Mouse (Mus musculus) v-Abl transformed pro-B cells (cell line): ENCODE results near the gene Jagn1.

Source experiments
- in situ Hi-C, 2 experiments: fragments of 400-800 bp; cut with MboI; formaldehyde crosslinking; loops; one replicate each; pipeline ENCODE4 v1.15.1; 2025; ENCODE audit not compliant: unreplicated experiment in 2 of 2

The Jagn1 gene

DNA sequence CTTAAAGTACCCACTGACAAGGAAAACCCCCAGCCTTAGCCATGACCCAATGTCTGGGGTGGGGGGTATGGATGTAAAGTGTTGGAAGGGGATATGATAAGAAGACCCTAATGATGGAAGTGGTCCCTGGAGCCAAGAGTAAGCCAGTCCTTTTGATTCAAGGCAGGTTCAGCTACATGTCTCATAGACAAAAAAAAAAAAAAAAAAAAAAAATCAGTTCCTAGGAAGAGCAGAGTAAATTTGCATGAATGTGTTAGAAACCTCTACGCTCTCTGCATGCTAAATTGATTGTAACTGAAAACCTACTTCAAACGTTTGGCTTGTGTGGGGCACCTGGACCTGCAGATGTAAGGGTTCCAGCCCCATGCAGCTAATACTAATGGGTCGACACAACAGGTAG is 10.6 kb upstream of the Jagn1 start:
- in situ Hi-C loops, result loop anchor here in 1 of 2 experiments (25.0 kb wide), 1 partner anchor 630 kb away; no protein-coding TSS in a partner anchor

DNA sequence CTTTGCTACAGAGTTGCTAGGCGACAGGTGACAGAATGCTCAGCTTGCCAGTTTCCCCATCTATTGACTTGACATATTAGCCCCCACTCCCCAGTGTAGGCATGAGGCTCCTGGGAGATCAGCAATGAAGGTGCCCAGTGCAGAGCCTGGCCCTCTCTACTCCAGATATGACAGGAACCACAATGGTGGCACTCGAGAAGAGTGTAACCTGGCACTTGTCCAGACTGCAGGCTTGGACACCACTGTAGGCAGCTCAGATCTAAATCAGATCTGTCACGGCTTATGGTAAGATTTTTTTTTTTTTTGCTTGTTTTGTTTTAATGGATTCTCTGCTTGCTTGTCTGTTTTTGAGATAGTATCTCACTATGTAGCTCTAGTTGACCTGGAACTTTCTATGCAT is 8.7 kb upstream of the Jagn1 start:
- in situ Hi-C loops, result loop anchor here in 1 of 2 experiments (25.0 kb wide), 1 partner anchor 629 kb away; no protein-coding TSS in a partner anchor

DNA sequence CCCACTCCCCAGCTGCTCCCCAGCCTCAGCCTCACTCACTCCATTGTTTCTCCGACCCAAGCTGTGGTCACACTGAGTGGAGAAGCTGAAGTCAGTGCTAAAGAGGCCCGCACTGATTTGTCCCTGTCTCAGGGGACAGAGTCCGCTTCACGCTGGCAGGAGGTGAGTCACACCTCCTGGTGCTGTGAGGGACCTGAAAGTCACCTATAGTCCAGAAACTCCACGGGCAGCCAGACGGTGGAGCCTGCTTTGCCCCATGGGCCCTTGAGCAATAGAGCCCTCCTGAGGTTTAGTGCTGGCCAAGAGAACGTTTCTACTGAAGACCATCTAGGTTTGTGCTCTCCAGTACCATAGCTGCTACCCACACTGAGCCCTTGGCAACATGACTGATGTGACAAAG is 7.7 kb upstream of the Jagn1 start:
- in situ Hi-C loops, result loop anchor here in 1 of 2 experiments (25.0 kb wide), 1 partner anchor 628 kb away; no protein-coding TSS in a partner anchor

DNA sequence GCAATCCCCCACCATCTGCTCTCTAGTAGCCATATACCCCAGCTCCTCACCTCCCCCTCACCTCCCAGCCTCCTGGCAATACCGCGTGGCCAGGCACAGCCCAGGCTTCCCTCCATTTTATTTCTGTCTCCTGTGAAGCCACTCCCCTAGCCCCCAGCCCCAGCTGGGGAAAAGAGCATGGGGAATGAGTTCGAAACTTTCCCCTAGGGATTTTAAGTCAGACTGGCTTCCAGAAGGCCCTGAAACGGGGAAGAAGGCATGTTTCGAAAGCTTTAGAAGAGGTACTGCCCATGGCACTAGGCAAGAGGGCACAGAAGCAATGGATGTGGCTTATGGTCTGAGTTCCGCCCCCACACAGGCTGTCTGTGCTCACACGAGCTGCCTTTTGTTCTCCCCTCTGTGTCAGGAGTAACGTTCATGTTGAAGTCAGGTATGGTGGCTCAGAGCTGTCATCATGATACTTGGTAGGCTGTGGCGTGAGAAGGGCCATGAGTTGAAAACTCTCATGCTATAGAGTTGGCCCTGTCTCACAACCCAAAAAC is 6.6 kb upstream of the Jagn1 start, which contains the start of gene Cidec:
Gene Cidec (minus strand): TSS at position 97 of the 542 bp plus-strand sequence.
- in situ Hi-C loops, result loop anchor here in 1 of 2 experiments (25.0 kb wide), 1 partner anchor 627 kb away; no protein-coding TSS in a partner anchor

DNA sequence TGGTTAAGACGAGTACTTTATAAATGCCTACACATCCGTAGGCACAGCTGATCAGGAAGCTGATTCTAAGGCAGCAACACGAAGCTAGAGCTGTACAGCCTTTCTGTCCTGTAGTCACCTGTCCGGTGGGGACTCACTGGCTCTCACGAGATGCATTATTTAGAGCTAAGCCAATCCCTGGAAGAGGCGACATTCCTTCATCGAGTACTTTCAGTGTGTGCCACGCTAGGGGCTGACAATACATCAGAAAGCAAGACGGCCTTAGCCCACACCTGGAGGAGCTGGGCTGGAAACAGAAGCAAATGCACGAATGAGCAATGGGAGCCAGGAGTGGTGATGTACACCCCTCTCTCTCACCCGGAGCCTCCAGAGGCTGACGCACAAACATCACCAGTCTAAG is 5.2 kb upstream of the Jagn1 start:
- in situ Hi-C loops, result loop anchor here in 1 of 2 experiments (25.0 kb wide), 1 partner anchor 625 kb away; no protein-coding TSS in a partner anchor

DNA sequence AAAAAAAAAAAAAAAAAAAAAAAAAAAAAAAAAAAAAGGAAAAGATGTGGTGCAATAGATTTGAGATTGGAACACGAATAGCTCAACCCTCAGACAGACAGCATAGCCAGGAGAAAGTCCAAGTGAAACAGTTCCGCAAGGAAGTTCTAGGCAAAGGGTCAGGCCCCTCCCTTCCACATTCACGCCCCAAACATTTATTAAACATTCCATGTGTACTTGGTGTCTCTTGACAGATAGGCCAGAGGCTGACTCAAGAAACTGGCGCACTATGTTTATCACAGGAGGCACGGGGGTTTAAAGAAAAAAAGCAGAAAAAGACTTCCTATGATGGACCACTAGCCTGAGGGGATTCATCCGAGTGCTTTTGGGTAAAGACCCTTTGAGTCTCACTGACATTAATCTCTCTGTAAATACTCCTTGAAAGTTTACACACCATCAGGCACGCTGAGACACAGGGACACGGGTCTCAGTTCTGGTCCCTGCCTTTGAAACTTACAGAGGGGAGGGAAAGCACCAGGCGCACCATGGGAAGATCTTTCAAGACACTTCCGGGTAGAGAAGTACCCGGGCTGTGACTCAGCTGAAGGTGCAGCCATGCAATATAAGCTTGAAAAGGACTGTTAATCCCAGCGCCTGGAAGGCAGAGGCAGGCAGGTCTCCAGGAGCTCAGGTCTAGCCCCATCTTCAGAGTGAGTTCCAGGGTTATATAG is 3.5 kb upstream of the Jagn1 start:
- in situ Hi-C loops, result loop anchor here in 1 of 2 experiments (25.0 kb wide), 1 partner anchor 623 kb away; no protein-coding TSS in a partner anchor

DNA sequence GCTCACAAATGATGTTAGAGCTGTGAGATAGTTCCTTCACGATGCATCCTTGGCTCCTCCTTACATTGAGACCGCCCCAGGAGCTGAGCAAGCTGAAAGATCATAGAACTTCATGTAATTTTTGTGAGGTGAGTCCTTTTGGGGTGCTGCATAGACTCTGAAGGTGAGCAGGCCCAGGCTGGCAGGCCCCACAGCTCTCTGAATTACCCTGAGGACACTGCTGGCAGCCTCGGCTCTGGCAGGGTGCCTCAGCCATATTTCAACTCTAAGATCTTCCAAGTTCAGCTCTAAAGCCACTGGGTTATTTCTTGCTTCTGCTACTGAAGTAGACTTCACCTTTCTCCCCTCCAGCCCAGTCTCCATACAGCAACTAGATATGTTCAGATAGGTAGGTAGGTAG is 1.7 kb upstream of the Jagn1 start:
- in situ Hi-C loops, result loop anchor here in 1 of 2 experiments (25.0 kb wide), 1 partner anchor 622 kb away; no protein-coding TSS in a partner anchor

DNA sequence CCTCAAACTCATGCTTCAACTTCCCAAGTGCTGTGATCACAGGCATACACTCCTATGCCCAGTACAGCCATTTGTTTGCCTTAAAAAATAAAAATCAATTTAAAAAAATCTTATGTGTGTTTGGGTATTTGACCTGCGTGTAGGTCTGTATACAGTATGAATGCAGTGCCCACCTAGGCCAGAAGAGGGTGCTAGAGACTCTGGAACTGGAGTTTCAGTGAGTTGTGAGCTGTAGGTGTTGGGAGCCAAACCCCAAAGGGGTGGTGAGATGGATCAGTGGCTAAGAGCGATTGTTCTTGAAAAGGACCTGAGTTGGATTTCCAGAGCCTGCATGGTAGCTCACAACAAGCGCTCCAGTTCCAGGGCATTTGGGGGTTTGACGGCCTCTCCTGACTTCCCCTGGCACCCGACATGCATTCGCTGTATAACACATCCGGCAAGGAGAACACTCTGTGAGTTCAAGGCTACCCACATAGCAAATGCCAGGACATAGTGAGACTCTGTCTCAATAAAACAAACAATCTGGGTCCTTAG is 1.2 kb upstream of the Jagn1 start:
- in situ Hi-C loops, result loop anchor here in 1 of 2 experiments (25.0 kb wide), 1 partner anchor 621 kb away; no protein-coding TSS in a partner anchor

DNA sequence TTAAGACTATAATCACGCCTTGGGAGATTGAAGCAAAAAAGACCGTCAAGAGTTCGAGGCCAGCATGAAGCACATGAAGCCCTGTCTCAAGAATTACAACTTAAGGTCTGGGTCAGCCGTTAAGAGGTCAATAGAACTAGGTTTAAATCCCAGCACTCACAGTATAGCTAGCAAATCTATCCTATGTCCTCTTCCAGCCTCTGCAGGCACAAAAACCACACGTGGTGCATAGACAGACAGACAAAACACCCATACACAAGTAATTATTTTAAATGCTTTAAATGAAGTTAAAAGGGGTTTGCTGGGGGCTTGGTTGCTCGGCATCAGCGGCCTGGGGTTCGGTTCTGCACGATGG is 305 bp upstream of the Jagn1 start:
- in situ Hi-C loops, result loop anchor here in 1 of 2 experiments (25.0 kb wide), 1 partner anchor 620 kb away; no protein-coding TSS in a partner anchor

DNA sequence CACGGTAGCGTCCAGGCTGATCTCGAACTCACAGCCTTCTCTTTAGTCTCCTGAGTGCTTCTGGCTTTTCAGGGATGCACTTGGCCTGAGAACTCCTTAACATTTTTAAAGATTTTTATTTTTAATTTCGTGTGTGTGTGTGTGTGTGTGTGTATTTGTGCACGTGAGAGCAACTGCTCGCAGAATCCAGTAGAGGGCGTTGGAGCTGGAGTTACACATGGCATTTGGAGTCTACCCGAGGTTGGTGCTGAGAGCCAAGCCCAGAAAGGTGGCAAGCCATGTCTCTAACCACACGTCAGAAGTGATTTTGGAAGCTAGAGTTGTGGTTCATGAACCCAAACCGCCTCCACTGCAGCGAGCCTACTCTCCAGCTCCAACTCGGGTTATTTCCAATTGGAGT is 722 bp downstream of the Jagn1 start:
- in situ Hi-C loops, result loop anchor here in 1 of 2 experiments (25.0 kb wide), 1 partner anchor 619 kb away; no protein-coding TSS in a partner anchor

DNA sequence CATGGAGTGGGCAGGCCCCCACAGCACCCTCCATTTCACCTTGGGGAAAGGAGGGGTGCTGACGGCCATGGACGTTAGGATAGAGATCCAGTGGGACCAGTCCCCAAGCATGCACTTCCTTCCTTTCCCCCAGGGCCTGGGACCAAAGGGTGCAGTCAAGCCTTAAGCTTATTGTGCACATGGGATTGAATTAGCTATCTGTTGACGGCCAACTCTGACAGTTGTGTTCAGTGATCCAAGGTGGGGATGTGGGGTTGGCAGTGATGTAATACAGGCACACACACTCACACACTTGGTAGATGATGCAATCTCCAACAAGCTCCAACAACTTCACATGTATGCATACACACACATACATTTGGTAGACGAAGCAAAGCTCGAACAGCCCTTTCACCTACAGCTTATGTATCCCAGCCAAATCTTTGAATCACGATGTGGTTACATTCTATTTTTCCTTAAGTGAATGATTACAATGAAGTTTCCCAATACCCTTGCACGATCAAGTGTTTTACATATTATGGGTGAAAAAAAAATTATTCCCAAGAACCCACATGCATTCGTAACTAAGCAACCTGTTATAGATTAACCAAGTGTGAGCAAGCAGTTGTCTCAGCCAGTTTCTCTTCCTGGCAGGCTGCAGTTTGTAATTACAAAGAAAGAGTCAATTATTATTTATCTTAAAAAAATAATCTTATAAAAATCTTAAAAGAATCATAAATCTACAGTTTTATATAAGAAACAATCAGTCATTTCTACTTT is 2.0 kb downstream of the Jagn1 start:
- in situ Hi-C loops, result loop anchor here in 1 of 2 experiments (25.0 kb wide), 1 partner anchor 618 kb away; no protein-coding TSS in a partner anchor

DNA sequence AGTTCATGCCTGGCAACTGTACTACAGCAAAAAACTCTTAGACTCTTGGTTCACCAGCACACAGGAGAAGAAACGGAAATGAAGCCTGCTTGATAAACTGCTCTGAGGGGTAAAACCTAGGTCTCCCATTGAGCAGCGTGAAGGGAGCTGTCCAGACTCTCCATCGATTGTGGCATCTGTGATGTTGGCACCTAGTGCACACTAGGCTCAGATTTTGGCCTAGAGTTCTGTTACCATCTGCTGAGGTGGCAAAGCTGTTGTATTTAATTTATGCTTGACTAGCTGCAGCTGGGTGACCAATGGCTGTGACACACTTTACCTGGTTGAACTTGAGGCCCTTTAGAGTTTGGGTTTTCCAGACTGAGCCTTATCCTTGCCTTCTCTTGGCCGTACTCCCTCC is 5.3 kb downstream of the Jagn1 start:
- in situ Hi-C loops, result loop anchor here in 1 of 2 experiments (25.0 kb wide), 1 partner anchor 615 kb away; no protein-coding TSS in a partner anchor

DNA sequence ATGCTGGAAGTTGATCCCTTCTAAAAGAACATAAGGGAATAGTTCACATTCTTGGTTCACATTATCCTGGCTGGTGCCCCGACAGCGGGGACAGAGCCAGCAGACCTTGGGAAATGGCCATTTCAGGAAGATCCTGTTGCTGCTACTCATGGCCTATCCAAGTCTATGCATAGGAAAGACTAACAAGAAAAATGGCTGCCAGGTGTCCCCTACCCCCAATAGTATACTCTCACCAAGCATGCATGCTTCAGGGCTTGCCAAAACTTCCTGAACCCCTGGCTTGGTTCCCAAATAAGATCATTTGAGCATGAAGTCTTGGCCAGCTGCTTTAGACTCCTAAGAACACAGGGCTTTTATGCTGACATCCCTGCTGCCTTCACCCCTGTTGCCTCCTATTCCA is 9.5 kb downstream of the Jagn1 start:
- in situ Hi-C loops, result no loop called here

DNA sequence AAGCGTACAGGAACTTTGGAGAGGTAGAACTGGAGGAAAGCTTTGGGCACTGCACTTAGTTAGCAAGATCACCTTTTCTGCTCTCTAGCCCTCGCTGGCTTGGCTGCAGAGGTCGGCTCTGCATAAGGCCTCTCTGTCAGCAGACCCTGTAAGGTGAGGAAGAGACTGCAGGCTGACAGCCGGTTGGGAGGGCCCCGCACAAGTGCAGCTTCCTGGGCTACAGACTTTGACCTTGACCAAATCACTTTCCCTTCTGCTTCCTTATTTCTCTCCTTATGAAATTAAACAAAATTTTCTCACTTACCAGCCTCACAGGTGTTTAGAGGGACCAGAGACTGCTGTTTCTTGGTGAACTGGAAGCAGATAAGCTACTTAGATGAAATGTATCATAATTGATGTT is 12.6 kb downstream of the Jagn1 start:
- in situ Hi-C loops, result no loop called here

DNA sequence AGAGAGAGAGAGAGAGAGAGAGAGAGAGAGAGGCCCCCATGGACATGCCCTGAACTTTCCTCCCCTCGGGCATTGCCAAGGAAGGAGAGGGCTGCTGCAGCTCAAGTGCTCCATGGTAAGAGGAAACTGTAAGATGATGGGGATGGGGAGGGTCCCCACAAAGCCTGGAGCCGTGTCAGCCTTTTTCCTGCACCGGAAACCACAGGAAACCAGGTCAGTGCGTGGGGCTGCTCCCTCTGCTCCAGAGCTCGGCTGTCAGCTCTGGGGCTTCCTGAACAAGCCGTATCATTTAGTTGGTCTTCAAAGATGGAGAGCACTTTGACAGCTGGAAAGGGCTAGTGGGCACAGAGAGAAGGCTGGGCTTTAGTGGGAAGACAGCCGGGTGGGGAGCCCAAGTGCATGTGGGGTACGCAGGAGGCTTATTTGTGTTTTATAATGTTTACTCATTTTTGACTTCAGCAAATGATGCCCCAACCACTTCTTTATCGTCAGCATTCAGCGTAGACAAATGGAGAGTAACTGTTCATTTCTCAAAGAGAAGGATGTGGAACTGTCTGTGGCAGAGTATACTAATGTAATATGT is 15.7 kb downstream of the Jagn1 start, which contains the start of gene Il17re:
Gene Il17re (plus strand): TSS at position 533 of the 583 bp plus-strand sequence.
- in situ Hi-C loops, result no loop called here

DNA sequence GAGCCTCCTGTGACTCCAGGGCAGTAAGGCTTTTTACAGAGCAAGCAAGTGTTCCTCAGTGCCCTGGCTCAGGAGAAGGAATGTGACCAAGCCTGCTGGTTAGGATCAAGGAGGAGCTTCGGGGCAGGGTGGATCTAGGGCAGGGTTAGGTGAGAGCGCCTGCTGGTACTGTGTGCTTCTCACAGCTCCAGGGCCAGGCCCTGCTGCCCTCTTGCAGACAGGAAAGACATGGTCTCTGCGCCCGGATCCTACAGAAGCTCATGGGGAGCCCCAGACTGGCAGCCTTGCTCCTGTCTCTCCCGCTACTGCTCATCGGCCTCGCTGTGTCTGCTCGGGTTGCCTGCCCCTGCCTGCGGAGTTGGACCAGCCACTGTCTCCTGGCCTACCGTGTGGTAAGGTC is 16.3 kb downstream of the Jagn1 start:
- in situ Hi-C loops, result no loop called here

DNA sequence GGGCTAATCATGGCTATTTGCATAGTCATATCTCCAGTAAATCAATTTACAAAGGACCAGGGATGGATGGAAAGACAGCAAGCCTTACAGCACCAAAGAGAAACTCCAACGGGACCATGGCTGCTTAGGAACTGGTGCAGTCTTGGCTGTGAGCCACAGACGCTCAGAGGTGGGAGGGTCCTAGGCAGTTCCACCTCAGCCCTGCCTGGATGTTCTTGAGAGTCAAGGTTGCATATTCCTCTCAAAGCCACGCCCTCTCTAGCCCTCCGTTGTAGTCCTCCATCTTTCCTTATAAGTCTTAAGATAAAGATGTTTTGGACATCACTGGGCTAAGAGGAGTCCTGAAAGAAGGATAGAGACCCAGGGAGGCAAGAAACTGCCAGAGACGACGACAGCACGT is 21.7 kb downstream of the Jagn1 start:
- in situ Hi-C loops, result no loop called here

DNA sequence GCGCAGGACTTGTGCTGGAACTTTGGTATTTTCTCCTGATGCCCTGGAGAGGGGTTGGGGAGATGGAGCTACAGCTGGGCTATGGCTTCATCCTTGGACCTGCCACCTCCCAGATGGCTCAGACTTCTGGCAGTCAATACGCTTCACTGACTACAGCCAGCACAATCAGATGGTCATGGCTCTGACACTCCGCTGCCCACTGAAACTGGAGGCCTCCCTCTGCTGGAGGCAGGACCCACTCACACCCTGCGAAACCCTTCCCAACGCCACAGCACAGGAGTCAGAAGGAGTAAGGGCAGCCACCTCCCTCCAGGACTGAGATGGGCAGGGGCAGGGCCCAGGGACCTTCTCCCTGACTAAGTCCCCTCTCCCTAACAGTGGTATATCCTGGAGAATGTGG is 23.2 kb downstream of the Jagn1 start:
- in situ Hi-C loops, result no loop called here

DNA sequence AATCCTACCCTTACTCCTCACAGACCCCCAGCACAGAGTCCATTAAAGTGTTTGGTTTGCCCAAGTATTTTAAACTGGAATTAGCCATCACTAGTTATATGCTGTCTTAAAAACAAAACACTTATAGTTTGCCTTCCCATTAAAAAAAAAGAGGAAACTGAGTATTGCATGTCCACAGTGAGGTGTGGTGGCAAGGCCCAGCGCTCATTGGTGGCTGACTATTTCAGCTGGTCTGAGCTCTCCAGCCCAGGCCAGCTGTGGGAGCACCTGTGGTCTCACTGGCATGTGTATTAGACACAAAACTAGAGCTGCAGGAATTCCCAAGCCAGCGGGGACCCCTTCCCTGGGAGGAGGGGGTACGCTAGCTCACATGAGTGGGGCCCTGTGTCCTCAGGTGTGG is 26.1 kb downstream of the Jagn1 start:
- in situ Hi-C loops, result no loop called here

DNA sequence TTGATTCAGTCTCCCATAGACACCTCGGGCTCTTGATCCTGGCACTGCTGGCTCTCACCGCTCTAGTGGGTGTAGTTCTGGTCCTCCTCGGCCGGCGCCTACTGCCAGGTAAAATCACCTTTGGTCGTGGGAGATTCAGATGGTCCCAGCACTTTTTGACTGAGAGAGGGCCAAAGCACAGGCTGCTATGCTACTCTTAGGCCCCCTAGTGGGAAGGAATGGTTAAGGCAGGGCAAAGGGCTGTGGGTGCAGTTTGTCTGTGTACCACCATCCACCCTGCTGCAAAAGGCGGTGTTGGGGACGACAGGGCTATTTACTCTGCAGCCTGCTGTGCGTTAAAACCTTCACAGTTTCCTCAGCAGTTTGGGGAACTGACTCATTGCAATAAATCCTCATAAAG is 26.7 kb downstream of the Jagn1 start:
- in situ Hi-C loops, result no loop called here
